ENCODE assay signal across 13 mouse cellular contexts in genomic region chr10:67585873-67586610, GRCm38 (mm10). TPM values are rescaled to one million over a fixed set of nuclear protein-coding genes. Genes with fewer than 3 reads are reported as not detected.
DNase-seq lines count a peak whose midpoint lies in the region.
"Had no signal": no experiment of that assay in that cellular context is flagged by ENCODE, and none has a peak within 500 bp of the region (broad histone marks: within the 10 kb centered on the region; RNA-seq: fewer than 3 reads in every experiment).

No protein-coding gene starts in this region.

- DNase-seq in lung, postnatal 25 days (ENCODE audit: low spot score) = peak; percentile 32
- no peak for DNase-seq in lung, postnatal 4 days
- DNase-seq in NIH3T3 (ENCODE audit: low read depth) = peak; percentile 51
- DNase-seq in naive thymus-derived CD4-positive, alpha-beta T cell, adult 2 months (ENCODE audit: low read depth) = peak; percentile 86
- DNase-seq in thymus, postnatal 14 days = peak; percentile 70
- no peak for DNase-seq in layer of hippocampus, adult 8-10 months (ENCODE audit: low spot score in 2 of 2)
- DNase-seq in layer of hippocampus, postnatal 25 days (ENCODE audit: extremely low spot score in 1 of 2, low spot score in 1 of 2) = no peak
- no peak for DNase-seq in urinary bladder, postnatal 10 days (ENCODE audit: low spot score)
- DNase-seq: adrenal gland, adult 8-10 months; cerebellum, adult 2 months; kidney, adult 2 months; kidney, postnatal 36 days; layer of hippocampus, postnatal 36 days had no signal

RNA-seq across cellular contexts. Expression of gene Ado, which starts 37.3 kb away (rescaled TPM):
- 10 to 100 TPM; 33.3 to 34.5 (median 33.8) TPM for total RNA-seq in layer of hippocampus, adult 8-10 months (2022)
- 10 to 100 TPM; 37.2 to 39.9 TPM for total RNA-seq in layer of hippocampus, postnatal 25 days (2021)

RNA-seq across cellular contexts. Expression of gene Egr2, which starts 50.8 kb away (rescaled TPM):
- total RNA-seq in layer of hippocampus, adult 8-10 months (2022) = 1 to 10 TPM; 2.4 to 6.3 (median 4.3) TPM
- 1 to 10 TPM; 2.2 to 2.3 TPM for total RNA-seq in layer of hippocampus, postnatal 25 days (2021)

Comparison
In these comparisons a context has a peak if more than half of its experiments do, and no peak if none do; other contexts are left out.
1. DNase-seq: peak in lung, postnatal 25 days (single experiment), NIH3T3 (single experiment), naive thymus-derived CD4-positive, alpha-beta T cell, adult 2 months (single experiment) and thymus, postnatal 14 days (single experiment); none in lung, postnatal 4 days (0 of 2), layer of hippocampus, adult 8-10 months (0 of 2), layer of hippocampus, postnatal 25 days (0 of 2) and urinary bladder, postnatal 10 days (single experiment).